Mouse (Mus musculus) MN1 (cell line): Measurements from ENCODE around the gene Grb7.
A peak's percentile ranks its signal among the peaks of the same experiment; 100 is the strongest.

Source experiments
- DNase-seq: peaks from one replicate; pipeline ENCODE4 v3.0.0-alpha.2; 2016; ENCODE audit warnings: low spot score

The Grb7 gene

DNA sequence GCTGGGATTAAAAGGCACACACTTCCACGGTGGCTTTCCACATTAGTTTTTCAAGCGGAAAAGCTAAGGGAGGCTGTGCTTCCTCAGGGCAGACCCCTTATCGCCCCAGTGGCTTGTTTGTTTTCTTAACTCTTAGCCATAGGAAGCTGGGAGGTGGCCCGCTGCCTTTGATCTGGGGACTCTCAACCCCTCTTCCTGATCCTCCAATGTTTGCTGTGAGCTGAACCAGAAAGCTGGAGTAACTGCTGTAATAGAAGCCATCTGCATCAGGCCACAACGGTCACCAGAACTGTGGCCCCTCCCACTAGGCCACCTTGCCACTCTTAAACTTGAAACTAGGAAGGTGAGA, at the start of gene Grb7:
Grb7 (plus strand) TSS at position 182 of the 349 bp plus-strand sequence.
- DNase-seq = no peak

DNA sequence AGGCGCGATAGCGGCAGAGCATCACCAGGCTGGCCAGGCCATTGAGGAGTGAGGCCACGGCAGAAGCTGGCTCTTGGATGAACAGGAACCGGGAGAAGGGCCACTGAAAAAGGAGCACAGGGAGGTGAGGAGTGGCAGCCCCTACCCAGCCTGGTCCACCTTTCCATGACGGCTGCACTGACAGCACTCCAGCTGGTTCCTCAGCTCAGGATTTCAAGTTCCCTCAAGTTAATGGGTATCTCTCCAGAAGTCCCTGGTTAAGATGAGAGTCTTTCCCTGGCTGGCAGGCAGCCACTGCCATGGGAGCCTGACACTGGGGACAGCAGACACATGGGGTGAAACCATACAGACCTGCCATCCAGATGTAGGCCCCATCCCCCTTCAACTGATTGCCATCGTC, 48.2 kb upstream of the Grb7 start:
- no peak for DNase-seq

DNA sequence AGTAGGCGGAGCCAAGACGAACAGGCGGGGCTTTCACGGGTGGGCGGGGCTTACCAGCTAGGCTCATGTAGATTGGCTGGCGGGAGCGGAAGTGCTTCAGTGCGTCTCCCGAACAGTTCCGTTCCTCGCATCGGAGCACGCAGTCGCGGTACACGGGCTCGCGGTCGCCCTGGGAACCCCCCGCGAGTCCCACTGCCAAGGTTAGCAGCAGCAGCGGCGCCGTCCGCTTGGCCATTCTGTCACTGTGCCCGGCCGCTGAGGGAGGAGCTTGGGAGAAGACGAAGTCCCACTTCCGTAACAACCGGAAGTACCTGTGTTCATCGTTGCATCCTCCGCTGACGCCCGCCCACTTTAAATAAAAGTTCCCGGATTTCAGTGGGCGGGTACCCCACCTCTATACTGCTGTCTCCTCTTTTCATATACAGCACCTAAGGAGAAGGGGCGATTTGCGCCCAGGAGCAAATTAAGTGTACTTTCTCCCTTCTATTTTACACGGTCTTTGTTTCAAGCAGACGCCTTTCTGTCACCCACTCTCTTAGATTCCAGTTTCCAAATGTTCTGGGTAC, 46.0 kb upstream of the Grb7 start, which contains the start of gene Pgap3:
Pgap3 (minus strand) TSS at position 330 of the 566 bp plus-strand sequence.
- DNase-seq = peak; percentile 86

DNA sequence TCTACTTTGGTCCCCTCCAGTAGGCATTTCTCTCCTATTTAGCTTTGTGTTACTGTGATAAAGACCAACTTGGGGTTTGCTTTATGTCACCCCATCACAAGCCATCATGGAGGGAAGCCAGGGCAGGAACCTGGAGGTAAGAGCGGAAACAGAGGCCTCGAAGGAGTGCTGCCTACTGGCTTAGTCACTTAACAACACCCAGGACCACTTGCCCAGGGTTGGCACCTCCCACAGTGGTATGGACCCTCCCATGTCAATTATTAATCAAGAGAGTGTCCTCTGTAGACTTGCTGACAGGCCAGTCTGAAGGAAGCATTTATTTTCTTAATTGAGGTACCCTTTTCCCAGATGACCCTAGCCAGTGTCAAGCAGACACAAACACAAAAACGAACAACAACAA, 45.4 kb upstream of the Grb7 start:
- peak; percentile 16 for DNase-seq

DNA sequence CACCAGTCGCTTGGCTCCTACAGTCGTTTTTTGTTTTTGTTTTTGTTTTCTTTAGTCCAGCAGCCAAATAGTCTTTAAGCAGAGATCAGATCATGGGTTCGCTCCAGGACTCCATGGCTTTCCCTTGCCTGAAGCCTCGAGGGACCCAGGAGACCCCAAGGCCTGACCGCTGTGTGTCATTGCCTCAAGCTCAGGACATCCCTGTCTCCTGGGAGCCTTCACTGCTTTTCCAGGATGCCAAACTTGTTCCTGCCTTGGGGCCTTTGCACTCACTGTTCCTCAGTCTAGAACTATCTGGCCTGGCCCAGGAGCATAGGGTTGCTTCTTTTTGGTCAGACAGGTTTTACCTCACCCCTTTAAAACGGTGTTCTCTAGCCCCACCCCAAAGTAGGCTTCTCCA, 39.6 kb upstream of the Grb7 start:
- no peak for DNase-seq

DNA sequence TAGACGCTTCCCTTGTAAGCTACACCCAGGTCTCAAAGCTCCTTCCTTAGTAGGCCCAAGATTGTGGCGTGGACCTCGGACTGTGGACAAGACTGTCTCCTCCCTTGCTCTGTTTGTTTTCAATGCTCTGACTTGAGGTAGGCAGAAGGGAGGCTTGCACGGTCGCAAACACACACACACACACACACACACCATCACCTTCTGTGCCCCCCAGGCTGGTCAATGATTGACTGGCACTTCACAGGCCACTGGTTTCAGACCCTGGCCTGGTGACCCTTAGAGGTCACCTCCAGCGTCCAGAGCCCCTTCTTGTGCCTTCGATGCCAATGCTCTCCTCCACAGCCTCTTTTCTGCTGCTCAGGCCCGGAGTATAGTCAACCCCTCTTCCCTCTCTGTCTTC, 37.3 kb upstream of the Grb7 start:
- no peak for DNase-seq

DNA sequence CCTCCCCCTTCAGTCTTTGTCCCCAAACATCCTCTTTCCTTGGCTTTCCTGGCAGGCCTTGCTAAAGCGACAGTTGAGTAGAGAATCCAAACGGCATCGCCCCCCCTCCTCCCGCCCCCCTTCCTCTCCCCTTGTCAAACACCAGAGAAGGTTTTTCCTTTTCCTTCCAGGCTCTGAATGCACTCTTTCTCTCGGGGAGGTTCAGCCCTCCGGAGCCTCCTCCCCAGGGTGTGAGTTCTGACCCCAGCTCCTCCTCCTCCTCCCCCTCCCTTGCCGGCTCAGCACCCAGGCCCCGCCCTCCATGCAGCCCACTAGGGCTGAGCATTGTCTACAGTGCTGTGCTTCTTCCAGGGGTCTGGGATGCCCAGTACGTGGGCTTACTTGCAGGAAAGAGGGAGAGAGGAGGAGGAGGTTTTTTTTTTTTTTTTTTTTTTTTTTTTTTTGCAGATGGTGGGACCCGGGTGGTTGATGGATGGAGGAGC, 36.8 kb upstream of the Grb7 start:
- DNase-seq = no peak

DNA sequence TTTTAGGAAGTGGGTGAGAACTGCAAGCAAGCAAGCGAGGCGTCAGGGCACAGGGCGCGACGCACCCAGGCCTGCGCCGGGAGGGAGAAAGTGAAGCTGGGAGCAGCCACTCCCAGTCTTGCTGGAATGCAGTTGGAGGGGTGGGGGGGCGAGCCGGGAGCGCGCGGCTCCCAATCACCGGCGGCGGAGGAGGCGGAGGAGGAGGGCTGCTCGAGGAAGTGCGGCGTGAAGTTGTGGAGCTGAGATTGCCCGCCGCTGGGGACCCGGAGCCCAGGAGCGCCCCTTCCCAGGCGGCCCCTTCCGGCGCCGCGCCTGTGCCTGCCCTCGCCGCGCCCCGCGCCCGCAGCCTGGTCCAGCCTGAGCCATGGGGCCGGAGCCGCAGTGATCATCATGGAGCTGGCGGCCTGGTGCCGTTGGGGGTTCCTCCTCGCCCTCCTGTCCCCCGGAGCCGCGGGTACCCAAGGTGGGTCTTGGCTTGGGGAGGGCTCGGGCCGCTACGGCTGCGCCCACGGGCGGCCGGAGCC, 33.9 kb upstream of the Grb7 start, which contains the start of gene Erbb2:
Erbb2 (plus strand) TSS at position 198 of the 524 bp plus-strand sequence.
- peak; percentile 16 for DNase-seq

DNA sequence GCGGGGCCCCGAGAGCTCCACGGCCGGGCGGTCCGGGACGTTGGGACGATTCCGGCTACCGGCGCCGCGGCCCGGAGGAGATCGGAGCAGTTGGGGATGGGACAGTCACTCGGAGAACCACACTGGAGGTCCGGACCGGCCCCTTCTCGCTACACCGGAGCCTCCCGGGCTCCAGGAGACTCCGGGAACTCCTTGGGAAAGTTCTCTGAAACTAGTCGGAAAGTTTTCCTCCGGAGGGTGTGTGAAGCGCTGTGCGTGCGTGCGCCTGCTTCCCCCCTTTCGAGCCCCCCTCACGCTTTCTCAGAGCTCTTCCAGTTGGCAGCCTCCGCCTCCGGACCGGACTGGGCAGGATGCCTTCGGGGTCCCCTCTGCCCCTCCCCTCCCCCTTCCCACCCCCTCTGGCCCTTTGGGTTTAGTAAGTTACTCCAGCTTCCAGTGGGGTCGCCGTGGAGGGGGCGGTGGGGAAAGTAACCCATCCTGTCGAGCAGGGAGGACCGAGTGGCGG, 33.3 kb upstream of the Grb7 start:
- DNase-seq = no peak

DNA sequence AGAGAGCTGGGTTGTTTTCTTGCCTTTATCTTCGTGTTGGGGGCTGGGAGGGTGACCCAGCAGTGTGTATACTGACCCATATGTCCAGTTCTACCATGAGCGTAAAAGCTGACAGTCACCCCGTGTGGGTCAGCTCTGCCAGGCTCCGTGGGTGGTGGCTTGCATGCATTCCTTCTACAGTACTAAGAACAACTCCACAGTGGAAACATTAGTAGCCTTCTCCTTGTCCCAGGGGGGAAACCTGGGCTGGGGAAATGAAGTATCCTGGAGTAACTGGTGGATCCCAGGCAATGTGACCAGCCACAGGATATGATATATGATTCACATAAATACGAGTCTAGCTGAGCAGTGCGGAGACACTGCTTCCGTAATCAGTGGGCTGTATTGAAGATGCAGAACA, 32.5 kb upstream of the Grb7 start:
- DNase-seq = no peak

DNA sequence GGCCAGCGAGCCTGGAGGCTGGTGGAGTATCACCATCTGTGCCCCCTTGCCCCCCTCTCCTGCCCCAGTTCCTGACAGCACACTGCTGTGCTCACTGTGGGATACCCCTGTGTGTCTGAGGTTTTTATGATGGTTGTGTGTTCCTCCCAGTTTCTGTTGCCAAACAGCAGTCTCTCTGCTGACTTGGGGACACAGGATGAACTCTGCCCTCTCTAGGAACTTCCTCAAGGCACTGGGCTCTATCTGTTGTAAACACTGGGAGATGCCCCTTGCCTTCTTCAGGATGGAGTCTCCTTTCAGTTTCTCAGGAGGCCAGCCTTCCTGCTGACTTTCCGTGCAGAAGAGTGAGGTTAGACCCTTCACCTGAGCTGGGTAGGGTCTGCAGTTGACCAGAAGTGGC, 32.0 kb upstream of the Grb7 start:
- DNase-seq = no peak

DNA sequence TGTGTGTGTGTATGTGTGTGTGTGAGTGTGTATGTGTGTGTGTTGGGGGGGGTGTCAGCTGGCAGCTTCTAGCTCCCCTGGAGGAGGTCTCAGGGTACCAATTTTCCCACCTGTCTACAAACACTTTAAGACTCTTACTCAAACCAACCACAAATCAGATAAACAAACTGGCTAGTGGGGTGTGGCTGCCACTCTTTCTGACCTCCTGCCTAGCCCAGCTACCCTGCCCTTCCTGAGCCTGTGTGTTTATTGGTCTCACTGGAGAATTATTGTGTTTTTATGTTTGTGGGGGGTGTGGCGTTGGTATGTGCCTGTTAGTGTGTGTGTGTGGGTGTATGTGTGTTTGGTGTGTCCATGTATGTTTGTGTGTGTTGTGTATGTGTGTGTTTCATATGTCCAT, 29.1 kb upstream of the Grb7 start:
- DNase-seq = no peak

DNA sequence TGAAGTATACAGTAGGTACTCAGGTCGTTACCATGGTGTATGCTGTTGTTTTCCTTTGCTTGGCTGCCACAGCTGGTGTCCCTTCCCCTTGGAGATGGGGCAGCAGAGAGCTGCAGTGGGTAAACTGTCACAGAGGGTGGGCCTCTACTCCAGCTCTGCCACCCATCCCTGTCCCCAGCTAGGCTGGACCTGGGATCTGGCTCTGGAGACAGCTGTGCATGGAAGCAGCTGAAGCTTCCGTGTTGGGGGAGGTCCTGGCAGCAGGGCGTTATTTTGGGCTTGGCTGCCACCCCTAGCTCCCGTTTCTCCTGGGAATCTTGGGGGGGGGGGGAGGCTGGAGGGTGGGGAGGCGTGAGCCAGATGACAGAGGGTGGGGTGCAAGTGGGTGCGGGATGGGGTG, 27.9 kb upstream of the Grb7 start:
- no peak for DNase-seq

DNA sequence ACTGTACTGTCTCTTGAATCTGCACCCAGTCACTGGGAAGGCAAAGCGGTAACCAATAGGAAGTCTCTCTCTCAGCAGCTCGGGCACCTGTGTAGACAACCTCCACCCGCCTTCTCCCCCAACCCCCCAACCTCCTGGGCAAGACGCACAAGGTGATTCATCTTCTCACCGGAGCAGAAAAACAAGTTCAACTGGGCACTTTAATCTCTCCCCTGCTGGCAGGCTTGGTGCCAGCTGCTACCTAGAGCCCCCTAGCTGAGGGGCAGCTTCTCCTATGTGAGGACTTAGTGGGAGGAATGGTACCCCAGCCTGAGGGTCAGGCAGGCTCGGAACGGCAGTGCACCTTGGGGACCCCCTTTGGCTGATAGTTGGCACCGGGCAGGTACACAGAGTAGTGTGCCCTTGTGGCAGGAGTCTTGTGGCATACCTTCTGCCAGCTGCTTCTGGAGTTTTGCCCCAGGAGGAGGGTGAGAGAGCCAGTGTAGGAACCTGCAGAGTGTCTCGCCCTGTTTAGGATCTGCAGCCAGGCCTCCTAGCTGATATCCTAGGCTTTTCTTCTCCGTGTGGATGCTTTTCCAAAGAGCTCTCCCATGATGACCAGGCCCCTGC, 27.2 kb upstream of the Grb7 start:
- no peak for DNase-seq

DNA sequence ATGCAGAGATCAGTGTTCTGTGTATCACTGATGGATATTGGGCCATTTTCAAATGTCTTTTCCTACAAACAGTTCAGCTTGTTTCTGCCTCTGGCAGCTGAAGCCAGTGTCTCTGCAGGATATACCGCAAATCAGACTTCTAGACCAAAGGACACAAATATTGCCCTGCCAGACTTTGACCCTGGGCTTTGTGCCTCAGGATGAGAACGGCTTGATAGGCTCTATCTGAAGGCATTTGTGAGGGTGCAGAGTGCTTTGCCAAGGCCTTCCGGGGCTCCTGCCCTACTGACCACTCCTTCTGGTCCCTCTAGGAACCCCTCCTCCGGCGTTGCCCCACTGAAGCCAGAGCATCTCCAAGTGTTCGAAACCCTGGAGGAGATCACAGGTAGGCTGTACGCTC, 19.6 kb upstream of the Grb7 start:
- no peak for DNase-seq

DNA sequence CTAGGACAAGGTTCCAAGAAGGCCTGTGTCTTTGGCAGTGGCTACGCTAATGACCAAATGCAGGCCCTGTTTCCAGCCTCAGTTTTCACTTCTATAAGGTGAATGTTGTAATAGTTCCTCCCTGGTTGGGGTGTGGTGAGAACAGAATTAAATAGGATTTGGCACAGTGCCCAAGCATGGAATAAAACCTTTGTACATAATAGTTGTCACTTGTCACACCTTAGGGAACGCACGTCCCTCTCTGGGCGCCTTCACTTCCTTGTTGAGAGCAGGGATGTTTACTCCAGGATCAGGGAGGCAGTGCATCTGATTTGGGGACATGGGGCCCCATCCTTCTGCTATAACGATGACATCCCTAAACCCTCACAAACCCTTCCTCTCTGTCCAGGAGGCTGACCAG, 17.8 kb upstream of the Grb7 start:
- DNase-seq = no peak

DNA sequence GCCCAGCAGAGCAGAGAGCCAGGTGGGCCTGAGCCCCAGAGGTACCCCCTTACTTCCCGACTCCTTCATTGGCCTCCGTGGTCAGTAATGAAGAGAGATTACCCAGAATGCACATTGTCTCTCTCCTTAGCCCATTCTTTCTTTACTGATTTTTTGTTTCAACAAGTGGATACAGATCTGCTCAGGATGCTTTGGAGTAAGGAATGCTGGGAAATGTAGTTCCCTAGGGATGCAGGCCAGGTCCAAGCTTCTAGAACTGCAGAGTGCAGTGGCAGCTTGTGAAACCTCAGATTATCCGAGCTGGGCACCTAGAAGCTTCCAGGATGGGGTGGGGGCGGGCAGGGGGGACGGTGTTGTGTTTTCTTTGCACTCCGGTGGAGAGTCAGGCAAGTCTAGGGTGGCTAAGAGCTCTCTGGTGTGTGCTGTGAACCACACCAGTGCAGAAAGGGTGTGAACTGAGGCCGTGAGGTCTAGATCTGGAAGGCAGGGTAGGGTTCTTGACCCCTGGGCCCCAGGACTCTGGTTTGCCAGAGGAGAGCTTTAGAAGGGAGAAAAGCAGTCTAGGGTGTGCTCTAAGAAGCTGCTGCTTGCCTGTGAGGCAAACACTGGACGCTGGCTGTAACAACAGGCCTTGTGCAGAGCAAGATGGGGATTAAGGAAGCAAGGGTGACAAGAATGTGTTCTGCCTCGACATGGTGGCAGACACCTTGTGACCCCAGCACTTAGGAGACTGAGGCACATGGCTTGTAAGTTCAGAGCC, 14.3 kb upstream of the Grb7 start:
- no peak for DNase-seq

DNA sequence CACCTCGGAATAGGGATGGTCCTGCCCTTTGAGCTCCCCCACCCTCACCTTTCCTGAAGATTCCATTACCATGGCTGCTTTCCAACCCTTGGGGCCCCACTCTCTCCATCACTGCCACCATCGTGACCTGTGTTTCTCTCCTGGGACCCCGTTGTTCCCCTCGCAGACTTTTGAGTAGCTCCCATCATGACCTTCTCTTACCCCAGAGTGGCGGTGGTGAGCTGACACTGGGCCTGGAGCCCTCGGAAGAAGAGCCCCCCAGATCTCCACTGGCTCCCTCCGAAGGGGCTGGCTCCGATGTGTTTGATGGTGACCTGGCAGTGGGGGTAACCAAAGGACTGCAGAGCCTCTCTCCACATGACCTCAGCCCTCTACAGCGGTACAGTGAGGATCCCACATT, 10.5 kb upstream of the Grb7 start:
- DNase-seq = no peak

DNA sequence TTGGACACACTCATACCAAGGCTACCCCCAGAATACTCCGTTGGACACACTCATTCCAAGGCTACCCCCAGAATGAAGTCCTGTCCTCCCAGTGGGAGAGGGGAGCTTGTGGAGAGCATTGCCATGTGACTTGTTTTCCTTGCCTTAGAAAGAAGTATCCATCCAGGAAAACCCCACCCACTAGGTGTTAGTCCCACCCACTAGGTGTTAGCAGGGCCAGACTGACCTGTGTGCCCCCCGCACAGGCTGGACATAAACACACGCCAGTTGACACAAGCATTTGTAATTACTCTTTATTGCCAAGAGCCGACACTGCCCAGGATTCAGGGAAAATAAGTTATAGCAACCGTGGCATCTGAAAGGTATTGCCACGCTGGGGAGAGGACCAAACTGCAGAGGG, 8.8 kb upstream of the Grb7 start:
- DNase-seq = no peak

DNA sequence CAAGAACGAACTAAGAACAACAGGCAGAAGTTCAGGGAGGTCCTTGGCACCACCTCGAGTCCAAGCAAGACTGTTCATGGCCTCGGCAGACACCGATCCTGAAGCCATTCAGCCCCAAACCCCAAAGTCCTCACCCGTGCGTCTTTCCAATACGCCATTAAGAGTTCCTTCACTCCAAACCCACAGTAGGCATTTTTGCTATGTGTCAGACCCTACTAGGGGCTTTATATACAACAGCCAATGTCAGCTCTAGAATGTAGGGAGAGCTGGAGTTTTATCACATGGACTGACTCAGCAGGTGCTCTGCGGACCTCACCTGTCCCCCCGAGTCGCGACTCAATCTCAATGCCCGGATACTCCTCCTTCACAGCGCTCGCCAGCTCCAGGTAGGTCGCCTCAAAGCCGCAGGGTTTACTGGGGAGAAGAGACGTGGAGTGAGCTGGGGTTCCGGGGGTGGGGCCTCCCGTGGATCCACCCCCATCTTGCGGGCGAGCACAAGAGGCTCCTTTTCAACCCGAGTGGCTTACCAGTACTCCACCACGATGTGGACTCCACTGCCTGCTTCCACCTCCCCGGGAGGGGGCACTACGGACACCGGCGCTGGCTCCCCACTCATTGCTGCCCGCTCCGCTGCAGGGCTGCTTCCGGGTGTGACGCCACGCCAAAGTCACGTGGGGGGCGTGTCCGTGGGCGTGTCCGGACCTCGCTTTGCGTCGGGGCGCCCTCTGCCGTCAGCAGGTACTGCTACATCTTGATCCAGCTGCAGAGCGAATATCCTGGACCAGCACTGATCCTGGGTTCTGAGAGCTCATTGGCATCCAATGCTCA, 7.6 kb upstream of the Grb7 start, which contains the start of gene Mien1:
Mien1 (minus strand) TSS at position 661 of the 828 bp plus-strand sequence.
- DNase-seq = peak; percentile 93

DNA sequence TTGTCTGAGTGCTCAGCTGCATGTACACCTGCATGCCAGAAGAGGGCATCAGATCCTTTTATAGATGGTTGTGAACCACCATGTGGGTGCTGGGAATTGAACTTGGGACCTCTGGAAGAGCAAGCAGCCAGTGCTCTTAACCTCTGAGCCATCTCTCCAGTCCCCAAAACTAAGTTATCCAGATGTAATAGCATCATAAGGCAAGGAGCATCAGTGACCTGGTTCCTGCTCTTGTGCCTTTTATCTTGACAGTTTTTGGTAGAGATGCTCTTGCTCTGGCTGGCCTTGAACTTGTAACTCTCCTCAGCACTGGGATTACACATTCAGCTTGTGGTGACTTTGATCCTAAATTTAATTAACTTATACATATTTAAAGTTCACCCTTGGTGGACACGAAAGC, 2.5 kb upstream of the Grb7 start:
- DNase-seq = no peak

DNA sequence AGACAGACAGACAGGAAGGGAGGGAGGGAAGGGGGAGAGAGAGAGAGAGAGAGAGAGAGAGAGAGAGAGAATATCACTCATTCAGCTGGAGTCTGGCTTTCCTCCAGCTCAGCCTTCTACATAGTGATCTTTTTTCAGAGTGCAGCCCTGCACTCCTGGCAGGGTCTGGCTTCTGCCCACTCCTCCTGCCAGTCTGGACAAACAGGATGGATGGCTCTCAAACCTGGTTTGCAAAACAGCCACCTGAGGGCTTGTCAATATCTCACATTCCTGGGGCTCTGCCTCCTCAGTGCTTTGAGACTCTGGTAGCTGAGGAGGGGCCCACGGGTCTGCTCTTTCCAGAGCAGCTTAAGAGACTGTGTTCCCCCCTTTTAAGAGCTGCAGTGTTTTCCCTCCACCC, 956 bp upstream of the Grb7 start:
- no peak for DNase-seq
